Mouse (Mus musculus): ENCODE data around the gene Ammecr1. TPM values are rescaled to one million over a fixed set of nuclear protein-coding genes. Genes with fewer than 3 reads are reported as not detected.

The Ammecr1 gene
- total RNA-seq, 1 experiment: 10.1 TPM

DNA sequence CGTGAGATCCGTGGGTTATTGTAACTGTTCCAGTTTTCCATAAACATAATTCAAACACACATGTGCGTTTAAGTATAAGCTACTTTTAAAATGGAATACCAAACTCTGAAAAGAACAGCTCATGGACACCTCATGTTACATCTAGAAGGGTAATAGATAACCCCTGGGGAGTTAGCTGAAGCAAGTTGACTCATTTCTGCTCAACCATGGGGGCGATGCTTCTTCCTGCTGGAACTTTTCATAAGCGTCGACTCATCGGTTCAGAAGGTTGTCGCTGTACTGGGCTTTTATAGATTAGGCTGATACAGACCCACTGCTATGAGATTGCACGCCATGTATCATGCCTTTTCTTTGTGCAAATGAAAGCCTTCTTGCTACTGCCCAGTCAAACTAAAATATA lies 118.5 kb downstream of the Ammecr1 start:
- DNase-seq (ENCODE audit: low read depth, low spot score): no peak
- Histone ChIP-seq H3K27ac (ENCODE audit: insufficient read depth, low read depth, low read length, poor library complexity, severe bottlenecking) (no peak overlapping the region), H3K9ac (ENCODE audit: insufficient read depth, low read depth, low read length, poor library complexity, severe bottlenecking) (no peak overlapping the region), H3K4me3 (ENCODE audit: insufficient read depth in 1 of 2, low read depth in 1 of 2, low read length in 2 of 2, poor library complexity in 1 of 2, severe bottlenecking in 1 of 2) (no peak overlapping the region), H3K36me3 (ENCODE audit: control insufficient read depth, insufficient read depth, low read length, poor library complexity, severe bottlenecking) (no peaks in the 10 kb centered on the region), H3K9me3 (ENCODE audit: control insufficient read depth, insufficient read depth, low read depth, low read length) (no peaks in the 10 kb centered on the region), H3K4me1 (ENCODE audit: control insufficient read depth in 2 of 2, insufficient read depth in 2 of 2, low read length in 2 of 2, poor library complexity in 1 of 2) (no peaks in the 10 kb centered on the region)
- no peak for TF ChIP-seq CHD2 (IDR thresholded peaks at IDR 0.05; ENCODE audit: low read depth, low read length)
- in situ Hi-C loops (cut with MboI; ENCODE audit: low sequenced_read_pairs in 2 of 2, unreplicated experiment in 2 of 2): no loop called here

DNA sequence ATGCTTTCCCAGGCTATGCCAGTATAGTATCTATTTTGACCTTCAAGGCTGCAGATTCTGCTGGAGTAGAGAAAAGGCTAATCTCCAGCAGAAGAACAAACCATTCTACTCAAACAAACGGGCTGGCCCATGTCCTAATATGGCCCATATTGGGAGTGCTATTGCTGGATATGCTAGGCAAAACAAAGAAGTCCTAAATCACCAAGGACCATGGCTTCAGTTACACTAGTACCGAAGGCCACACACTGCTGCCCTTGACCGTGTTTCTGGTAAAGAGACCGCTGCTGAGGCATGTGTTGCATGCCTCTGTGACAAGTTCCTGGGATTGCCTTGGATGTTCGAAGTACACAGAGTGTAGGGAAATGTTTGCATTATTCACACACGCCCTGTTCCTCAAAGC lies 120.3 kb downstream of the Ammecr1 start:
- TF ChIP-seq MAFK (IDR thresholded peaks at IDR 0.05; ENCODE audit: insufficient read depth, low read depth, low read length) (no peak), HCFC1 (IDR thresholded peaks at IDR 0.05; ENCODE audit: borderline replicate concordance, insufficient read depth, low read length) (no peak), ZNF384 (IDR thresholded peaks at IDR 0.05; ENCODE audit: low read depth, low read length) (no peak), CHD2 (IDR thresholded peaks at IDR 0.05; ENCODE audit: low read depth, low read length) (no peak), ZC3H11A (IDR thresholded peaks at IDR 0.05; ENCODE audit: borderline replicate concordance, low read depth, low read length) (no peak)
- DNase-seq (ENCODE audit: low read depth, low spot score): no peak
- Histone ChIP-seq H3K9ac (ENCODE audit: insufficient read depth, low read depth, low read length, poor library complexity, severe bottlenecking) (no peak overlapping the region), H3K36me3 (ENCODE audit: control insufficient read depth, insufficient read depth, low read length, poor library complexity, severe bottlenecking) (peaks cover 2% of the 10 kb centered on the region; the same call in 1 of the 2 replicates), H3K4me3 (ENCODE audit: insufficient read depth in 1 of 2, low read depth in 1 of 2, low read length in 2 of 2, poor library complexity in 1 of 2, severe bottlenecking in 1 of 2) (no peak overlapping the region), H3K27ac (ENCODE audit: insufficient read depth, low read depth, low read length, poor library complexity, severe bottlenecking) (no peak overlapping the region), H3K4me1 (ENCODE audit: control insufficient read depth in 2 of 2, insufficient read depth in 2 of 2, low read length in 2 of 2, poor library complexity in 1 of 2) (no peaks in the 10 kb centered on the region), H3K9me3 (ENCODE audit: control insufficient read depth, insufficient read depth, low read depth, low read length) (no peaks in the 10 kb centered on the region)
- in situ Hi-C loops (cut with MboI; ENCODE audit: low sequenced_read_pairs in 2 of 2, unreplicated experiment in 2 of 2): no loop called here

DNA sequence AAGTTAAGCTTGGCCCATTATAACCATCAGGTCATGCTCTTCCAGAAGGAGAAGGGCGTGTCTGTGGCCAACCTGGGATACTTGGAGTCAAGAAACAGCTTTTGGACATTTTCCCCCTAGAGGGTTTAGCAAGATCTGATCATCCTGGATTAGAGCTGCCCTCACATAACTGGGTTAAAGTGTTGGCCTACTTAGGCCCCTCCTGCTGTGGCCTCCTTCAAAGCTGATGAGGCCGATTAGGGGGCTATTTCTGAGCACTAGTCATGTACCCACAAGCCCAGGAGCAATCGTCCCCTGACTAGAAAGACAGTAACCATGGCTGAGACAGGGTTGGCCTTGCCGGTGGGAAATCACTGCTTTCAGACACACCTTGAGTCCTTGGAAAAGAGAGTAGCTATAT lies 124.6 kb downstream of the Ammecr1 start:
- TF ChIP-seq ZNF384 (IDR thresholded peaks at IDR 0.05; ENCODE audit: low read depth, low read length): no peak
- TF ChIP-seq MAFK (IDR thresholded peaks at IDR 0.05; ENCODE audit: insufficient read depth, low read depth, low read length): no peak
- TF ChIP-seq CHD2 (IDR thresholded peaks at IDR 0.05; ENCODE audit: low read depth, low read length): no peak
- no peak for TF ChIP-seq HCFC1 (IDR thresholded peaks at IDR 0.05; ENCODE audit: borderline replicate concordance, insufficient read depth, low read length)
- TF ChIP-seq ZC3H11A (IDR thresholded peaks at IDR 0.05; ENCODE audit: borderline replicate concordance, low read depth, low read length): no peak
- DNase-seq (ENCODE audit: low read depth, low spot score): no peak
- H3K36me3 ChIP-seq (ENCODE audit: control insufficient read depth, insufficient read depth, low read length, poor library complexity, severe bottlenecking): peaks cover 2% of the 10 kb centered on the region; the same call in 1 of the 2 replicates

DNA sequence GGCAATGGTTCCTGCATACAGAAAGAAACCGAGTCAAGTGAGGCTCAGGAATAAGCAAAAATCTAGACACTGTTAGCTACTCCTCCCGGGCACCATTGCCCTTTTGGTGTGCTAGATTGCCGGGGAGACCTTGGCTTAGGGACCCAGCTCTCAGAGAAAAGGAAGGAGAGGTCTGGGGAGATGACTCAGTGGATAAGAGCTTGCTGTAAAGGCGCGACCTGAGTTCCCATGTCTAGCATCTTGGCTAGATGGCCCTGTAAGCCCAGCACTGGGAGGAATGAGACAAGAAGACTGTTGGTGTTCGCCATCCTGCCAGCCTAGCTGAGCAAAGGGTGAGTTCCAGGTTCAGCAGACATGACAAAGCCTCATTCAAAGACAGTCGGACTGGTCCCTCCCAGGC lies 127.1 kb downstream of the Ammecr1 start:
- no peak overlapping the region for H3K27ac ChIP-seq (ENCODE audit: insufficient read depth, low read depth, low read length, poor library complexity, severe bottlenecking)
- in situ Hi-C loops (cut with MboI; ENCODE audit: low sequenced_read_pairs in 2 of 2, unreplicated experiment in 2 of 2): no loop called here
- DNase-seq (ENCODE audit: low read depth, low spot score): no peak

More for the DNA sequence above, 124.6 kb downstream of the Ammecr1 start:
- in situ Hi-C loops (cut with MboI; ENCODE audit: low sequenced_read_pairs in 2 of 2, unreplicated experiment in 2 of 2): no loop called here
- H3K27ac ChIP-seq (ENCODE audit: insufficient read depth, low read depth, low read length, poor library complexity, severe bottlenecking): no peak overlapping the region
- H3K4me3 ChIP-seq (ENCODE audit: insufficient read depth in 1 of 2, low read depth in 1 of 2, low read length in 2 of 2, poor library complexity in 1 of 2, severe bottlenecking in 1 of 2): no peak overlapping the region
- no peak overlapping the region for H3K9ac ChIP-seq (ENCODE audit: insufficient read depth, low read depth, low read length, poor library complexity, severe bottlenecking)
- no peaks in the 10 kb centered on the region for H3K9me3 ChIP-seq (ENCODE audit: control insufficient read depth, insufficient read depth, low read depth, low read length)
- H3K4me1 ChIP-seq (ENCODE audit: control insufficient read depth in 2 of 2, insufficient read depth in 2 of 2, low read length in 2 of 2, poor library complexity in 1 of 2): no peaks in the 10 kb centered on the region

DNA sequence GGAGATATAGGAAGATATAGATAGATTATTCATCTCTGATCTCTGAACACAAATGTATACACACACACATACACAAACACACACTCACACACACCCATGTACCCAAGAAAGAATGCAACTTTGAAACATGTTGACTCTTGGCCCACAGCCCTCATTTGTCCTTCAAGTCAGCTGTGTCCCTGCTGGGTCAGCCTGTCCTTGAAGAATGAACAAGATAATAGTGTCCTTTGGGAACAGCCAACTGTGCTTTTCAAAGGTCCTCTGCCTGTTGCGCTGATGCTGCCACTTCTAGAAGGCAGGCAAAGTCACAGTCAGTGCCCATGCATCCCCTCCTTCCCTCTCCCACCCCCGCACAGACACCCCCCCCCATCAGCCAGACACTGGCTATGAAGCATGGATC lies 127.7 kb downstream of the Ammecr1 start:
- no peak for TF ChIP-seq CHD2 (IDR thresholded peaks at IDR 0.05; ENCODE audit: low read depth, low read length)
- no peak for TF ChIP-seq HCFC1 (IDR thresholded peaks at IDR 0.05; ENCODE audit: borderline replicate concordance, insufficient read depth, low read length)
- no peak for TF ChIP-seq MAFK (IDR thresholded peaks at IDR 0.05; ENCODE audit: insufficient read depth, low read depth, low read length)
- TF ChIP-seq ZC3H11A (IDR thresholded peaks at IDR 0.05; ENCODE audit: borderline replicate concordance, low read depth, low read length): no peak
- no peak for TF ChIP-seq ZNF384 (IDR thresholded peaks at IDR 0.05; ENCODE audit: low read depth, low read length)

More for the DNA sequence above, 127.1 kb downstream of the Ammecr1 start:
- H3K4me1 ChIP-seq (ENCODE audit: control insufficient read depth in 2 of 2, insufficient read depth in 2 of 2, low read length in 2 of 2, poor library complexity in 1 of 2): no peaks in the 10 kb centered on the region
- H3K36me3 ChIP-seq (ENCODE audit: control insufficient read depth, insufficient read depth, low read length, poor library complexity, severe bottlenecking): peaks cover 2% of the 10 kb centered on the region; the same call in 1 of the 2 replicates
- no peaks in the 10 kb centered on the region for H3K9me3 ChIP-seq (ENCODE audit: control insufficient read depth, insufficient read depth, low read depth, low read length)
- H3K4me3 ChIP-seq (ENCODE audit: insufficient read depth in 1 of 2, low read depth in 1 of 2, low read length in 2 of 2, poor library complexity in 1 of 2, severe bottlenecking in 1 of 2): no peak overlapping the region
- no peak overlapping the region for H3K9ac ChIP-seq (ENCODE audit: insufficient read depth, low read depth, low read length, poor library complexity, severe bottlenecking)
- no peak for TF ChIP-seq CHD2 (IDR thresholded peaks at IDR 0.05; ENCODE audit: low read depth, low read length)
- TF ChIP-seq ZNF384 (IDR thresholded peaks at IDR 0.05; ENCODE audit: low read depth, low read length): no peak
- TF ChIP-seq ZC3H11A (IDR thresholded peaks at IDR 0.05; ENCODE audit: borderline replicate concordance, low read depth, low read length): no peak

More for the DNA sequence above, 127.7 kb downstream of the Ammecr1 start:
- H3K27ac ChIP-seq (ENCODE audit: insufficient read depth, low read depth, low read length, poor library complexity, severe bottlenecking): no peak overlapping the region
- H3K36me3 ChIP-seq (ENCODE audit: control insufficient read depth, insufficient read depth, low read length, poor library complexity, severe bottlenecking): peaks cover 2% of the 10 kb centered on the region; the same call in 1 of the 2 replicates
- in situ Hi-C loops (cut with MboI; ENCODE audit: low sequenced_read_pairs in 2 of 2, unreplicated experiment in 2 of 2): no loop called here
- H3K4me3 ChIP-seq (ENCODE audit: insufficient read depth in 1 of 2, low read depth in 1 of 2, low read length in 2 of 2, poor library complexity in 1 of 2, severe bottlenecking in 1 of 2): no peak overlapping the region
- no peaks in the 10 kb centered on the region for H3K9me3 ChIP-seq (ENCODE audit: control insufficient read depth, insufficient read depth, low read depth, low read length)
- DNase-seq (ENCODE audit: low read depth, low spot score): no peak
- no peaks in the 10 kb centered on the region for H3K4me1 ChIP-seq (ENCODE audit: control insufficient read depth in 2 of 2, insufficient read depth in 2 of 2, low read length in 2 of 2, poor library complexity in 1 of 2)
- no peak overlapping the region for H3K9ac ChIP-seq (ENCODE audit: insufficient read depth, low read depth, low read length, poor library complexity, severe bottlenecking)

All from ES-E14 (cell line).